Mouse (Mus musculus): ENCODE data around the gene Itk.

Gene Itk

DNA sequence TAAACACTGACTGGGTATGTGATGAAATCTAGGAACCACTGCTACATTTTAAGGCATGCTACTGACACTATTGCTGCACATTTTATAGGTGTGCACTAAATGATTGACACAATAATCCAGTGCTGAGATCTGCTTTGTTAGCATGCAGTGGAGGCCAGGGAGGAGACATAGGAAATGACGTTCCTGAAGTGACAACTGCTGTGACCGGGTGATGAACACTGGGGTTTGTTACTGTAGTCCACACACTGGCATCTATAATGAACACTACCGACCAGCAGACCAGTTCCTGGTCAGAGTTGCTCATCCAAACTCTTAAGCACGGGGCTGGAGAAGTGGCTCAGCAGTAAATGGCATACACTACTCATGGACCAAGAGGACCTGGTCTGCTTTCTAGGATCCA, 4.1 kb upstream of the Itk start:
- in situ Hi-C loops (cut with MseI, MboI), result no loop called here

GRCm38 (mm10) chr11:46392890-46393289, 3.6 kb upstream of the Itk start:
- in situ Hi-C loops (cut with MseI, MboI), result no loop called here

GRCm38 (mm10) chr11:46390621-46391020, 1.3 kb upstream of the Itk start:
- in situ Hi-C loops (cut with MseI, MboI), result no loop called here

GRCm38 (mm10) chr11:46388438-46388837, 877 bp downstream of the Itk start:
- in situ Hi-C loops (cut with MseI, MboI), result no loop called here

DNA sequence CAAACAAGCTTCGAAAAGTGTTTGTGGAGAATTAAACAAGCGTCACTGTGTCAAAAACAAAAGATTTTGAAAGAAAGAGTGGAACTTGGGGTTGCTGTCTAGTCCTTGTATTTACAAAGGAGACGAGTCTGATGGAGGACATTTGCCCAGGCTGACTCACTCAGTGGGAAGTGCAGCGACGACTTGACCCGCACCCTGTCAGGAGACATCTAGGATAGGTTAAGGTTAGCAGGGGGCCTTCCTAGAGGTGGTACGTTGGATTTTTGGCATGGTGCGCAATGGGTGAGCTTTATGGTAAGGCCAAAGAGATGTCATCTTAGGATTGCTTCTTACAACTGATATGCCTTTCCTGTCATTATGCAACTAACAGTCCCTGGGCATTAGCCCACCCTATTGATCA, 2.3 kb downstream of the Itk start:
- in situ Hi-C loops (cut with MseI, MboI), result no loop called here

- in situ Hi-C loops (cut with MseI, MboI), result no loop called here
These were observed 2.8 kb downstream of the Itk start for GRCm38 (mm10) chr11:46386556-46386955.

DNA sequence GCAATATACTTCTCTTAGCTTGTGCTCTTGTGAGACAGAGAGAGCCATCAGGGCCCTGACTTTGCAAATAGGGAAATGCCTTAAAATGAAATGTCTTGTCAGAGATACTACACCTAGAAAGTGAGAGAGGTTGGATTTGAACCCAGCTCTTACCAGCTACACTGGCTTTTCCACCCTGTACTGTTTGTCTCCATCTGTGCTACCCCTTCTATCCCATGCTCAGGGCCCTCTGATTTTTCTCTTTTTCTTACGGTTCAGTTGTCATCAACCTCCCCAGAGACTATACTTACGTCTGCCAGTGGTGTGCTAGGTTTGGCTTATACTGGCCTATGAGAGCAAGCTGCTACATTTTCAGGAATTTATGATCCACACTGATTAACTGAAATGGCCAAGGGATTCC, 4.4 kb downstream of the Itk start:
- in situ Hi-C loops (cut with MseI, MboI), result no loop called here

DNA sequence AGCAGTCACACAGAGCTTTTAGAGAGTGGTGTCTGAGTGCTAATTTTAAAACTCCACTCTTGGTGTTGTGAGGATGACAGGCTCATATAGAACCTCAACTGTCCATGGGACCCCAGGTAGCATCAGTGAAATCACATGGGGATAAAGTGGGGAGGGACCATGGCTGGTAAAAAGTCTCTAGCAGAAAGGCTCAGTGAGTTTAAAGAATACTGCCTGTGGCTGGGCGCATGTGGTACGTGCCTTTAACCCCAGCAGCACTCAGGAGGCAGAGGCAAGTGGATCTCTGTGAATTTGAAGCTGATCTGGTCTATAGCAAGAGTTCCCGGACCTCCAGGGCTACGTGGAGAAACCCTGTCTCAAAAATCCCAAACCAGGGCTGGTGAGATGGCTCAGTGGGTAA, 6.8 kb downstream of the Itk start:
- in situ Hi-C loops (cut with MseI, MboI), result no loop called here

DNA sequence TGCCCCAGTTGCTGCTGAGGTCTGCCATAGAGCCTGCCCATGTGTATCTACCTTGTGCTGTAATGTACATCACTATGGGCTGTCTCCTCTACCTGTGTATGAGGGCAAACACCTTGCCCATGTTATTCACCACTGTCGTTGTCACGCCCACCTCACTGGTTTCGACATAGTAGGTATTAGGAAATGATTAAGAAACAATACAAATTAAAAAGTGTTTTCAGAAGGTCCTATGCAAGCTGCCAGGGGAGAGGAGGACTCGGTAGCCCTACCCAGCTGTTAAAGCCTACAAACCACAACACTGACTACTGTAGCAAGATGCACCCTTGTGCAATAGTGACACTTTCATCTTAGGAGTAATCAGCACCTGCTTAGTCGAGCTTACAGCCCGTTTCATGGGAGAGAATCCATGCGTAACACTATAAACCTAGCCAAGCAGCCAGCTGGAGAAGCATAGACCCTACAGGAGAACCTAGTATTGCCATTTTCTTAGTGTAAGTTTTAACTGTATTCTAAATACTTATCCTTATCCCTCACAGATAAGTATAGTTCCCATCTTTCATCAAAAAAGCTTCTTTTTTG, 9.1 kb downstream of the Itk start:
- in situ Hi-C loops (cut with MseI, MboI), result no loop called here

DNA sequence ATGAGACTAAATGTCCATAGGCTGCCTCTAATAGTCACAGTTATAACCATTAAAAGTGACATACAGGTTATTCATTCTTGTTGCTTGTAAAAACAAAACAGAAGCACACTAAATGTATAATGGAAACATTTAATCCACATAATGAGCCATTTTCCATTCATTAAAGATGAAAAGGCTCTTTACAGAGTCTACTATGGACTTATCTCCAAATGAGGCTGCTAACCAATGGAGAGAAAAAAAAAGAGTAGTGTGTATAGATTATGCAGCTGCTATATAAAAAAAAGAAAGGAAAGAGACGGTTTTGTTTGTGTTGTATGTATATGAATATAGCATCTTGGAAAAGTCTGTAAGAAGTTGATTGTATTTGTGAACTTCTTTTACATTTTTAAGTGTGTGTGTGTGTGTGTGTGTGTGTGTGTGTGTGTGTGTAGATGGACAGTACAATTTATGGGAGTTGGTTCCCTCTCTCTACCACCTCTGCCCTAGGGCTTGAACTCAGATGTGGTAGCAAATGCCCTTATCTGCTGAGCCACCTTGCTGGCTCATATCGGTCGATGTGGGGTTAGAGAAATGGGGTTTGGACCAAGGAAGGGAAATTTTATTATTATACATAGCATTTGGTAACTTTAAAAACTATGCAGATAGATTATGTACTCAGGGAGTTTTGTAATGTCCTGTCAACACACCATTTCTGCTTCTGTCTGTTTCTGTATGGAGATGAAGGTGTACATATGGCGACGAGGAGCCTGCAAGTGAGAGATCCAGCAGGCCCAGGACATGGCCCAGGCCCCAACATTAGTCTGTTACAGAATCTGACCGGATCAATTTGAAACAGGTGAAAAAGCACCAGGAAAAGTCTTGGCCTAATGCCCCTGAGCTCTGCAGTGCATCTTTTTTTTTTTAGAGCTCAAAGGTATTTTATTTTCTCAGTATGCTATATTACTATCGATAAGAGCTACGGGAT, 11.2 kb downstream of the Itk start:
- in situ Hi-C loops (cut with MseI, MboI), result no loop called here

GRCm38 (mm10) chr11:46377316-46377715, 12.0 kb downstream of the Itk start:
- in situ Hi-C loops (cut with MseI, MboI), result no loop called here

DNA sequence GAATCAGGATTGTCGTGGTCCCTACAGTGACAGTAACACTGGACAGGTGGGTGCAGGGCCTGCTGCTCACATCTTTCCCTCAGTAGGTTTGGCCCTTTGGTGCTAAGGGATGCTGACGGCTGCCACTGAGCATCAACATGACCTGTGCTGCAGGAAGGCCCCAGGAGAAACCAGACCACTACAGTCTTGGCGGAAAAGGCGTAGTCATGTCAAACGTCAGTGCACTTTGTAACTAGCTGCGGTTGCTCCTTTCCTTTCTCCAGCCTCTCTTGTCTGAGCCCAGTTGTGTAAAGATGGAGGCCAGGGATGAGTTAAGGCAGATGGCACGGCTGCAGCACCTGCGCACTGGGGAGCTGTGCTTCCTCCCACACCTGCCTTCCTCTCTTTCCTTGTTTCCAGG, 14.3 kb downstream of the Itk start:
- in situ Hi-C loops (cut with MseI, MboI), result no loop called here

- in situ Hi-C loops (cut with MseI, MboI), result no loop called here
These were observed 16.0 kb downstream of the Itk start for GRCm38 (mm10) chr11:46373071-46374030.

DNA sequence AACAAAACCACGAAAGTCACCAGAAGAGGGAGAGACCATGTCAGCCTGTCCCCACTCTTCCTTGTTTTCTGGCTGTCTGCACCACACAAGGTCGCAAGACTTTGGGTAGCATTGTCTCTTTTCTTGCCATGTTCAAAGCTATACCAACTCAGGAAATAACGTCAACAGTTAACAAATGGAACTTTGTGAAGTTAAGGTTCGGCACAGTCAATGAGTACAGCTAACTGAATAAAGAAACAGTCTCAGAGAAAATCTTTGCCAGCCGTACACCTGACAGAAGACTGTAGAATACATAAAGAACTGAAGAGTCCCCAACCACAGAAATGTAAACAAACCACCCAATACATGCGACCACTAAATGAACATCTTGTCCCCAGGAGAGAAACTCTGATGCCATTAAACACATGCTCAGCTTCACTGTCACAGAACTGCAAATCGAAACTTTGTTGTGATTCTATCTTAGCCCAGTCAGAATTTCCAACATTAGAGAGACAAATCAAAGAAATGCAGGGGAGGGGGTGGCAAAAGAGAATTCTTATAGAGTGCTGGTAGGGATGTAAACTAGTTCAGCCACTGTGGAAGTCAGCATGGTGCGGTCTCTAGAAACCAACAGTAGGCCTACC, 16.9 kb downstream of the Itk start:
- in situ Hi-C loops (cut with MseI, MboI), result no loop called here

DNA sequence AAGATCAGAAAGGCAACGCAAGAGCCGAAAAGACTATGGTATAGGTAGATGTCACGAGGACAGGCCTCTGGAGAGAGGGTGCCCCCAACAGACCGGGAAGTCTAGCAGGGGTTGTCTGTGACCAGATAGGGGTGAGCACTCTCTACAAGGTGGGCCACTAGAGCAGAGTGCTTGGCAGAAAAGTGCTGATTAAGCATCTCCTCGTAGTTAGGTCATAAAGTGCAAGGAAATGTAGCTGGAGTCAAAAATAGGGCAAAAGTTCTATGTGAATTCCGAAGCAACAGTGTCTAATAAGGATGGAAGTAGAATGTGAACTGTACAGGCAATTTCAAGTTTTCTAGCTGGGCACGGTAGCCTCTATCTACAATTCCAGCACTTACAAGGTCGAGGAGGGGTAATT, 18.1 kb downstream of the Itk start:
- in situ Hi-C loops (cut with MseI, MboI), result no loop called here

DNA sequence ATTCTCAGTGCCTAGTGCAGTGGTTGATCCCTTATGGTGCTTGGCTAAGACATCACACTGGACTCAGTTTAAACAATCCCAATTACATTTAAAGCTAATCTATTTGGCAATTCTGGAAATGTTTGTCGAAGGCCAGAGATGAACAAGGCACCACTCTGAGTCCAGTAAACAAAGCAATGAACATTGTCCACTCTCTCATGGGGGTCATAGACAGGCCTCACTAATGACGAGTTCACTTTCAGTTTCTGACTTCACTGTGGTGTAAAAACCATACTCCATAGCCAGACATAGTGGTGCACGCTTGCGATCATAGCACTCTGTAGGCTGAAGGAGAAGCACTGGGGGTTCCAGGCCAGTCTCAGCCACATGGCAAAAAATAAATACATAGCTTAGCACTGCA, 18.9 kb downstream of the Itk start:
- in situ Hi-C loops (cut with MseI, MboI), result no loop called here

GRCm38 (mm10) chr11:46366357-46366756, 23.0 kb downstream of the Itk start:
- in situ Hi-C loops (cut with MseI, MboI), result no loop called here

- in situ Hi-C loops (cut with MseI, MboI), result no loop called here
These were observed 23.6 kb downstream of the Itk start for GRCm38 (mm10) chr11:46365744-46366143.

GRCm38 (mm10) chr11:46363864-46364263, 25.5 kb downstream of the Itk start:
- in situ Hi-C loops (cut with MseI, MboI), result no loop called here

GRCm38 (mm10) chr11:46362061-46363022, 27.0 kb downstream of the Itk start:
- in situ Hi-C loops (cut with MseI, MboI), result no loop called here
